Mouse (Mus musculus) c-Kit-negative CD71-positive TER-119-positive erythroid progenitor cells, embryonic 14.5 days (primary cell): ENCODE data around the gene Phka1.
"Not testable (repeated sequence)": the region's sequence is repeated elsewhere in the genome, so short reads cannot be mapped to it uniquely, and the experiment has no call there.

Experiments used
- DNase-seq: peaks from one replicate; pipeline ENCODE4 v3.0.0-alpha.2; 2013; ENCODE audit warnings: low read depth, low spot score

The Phka1 gene

DNA sequence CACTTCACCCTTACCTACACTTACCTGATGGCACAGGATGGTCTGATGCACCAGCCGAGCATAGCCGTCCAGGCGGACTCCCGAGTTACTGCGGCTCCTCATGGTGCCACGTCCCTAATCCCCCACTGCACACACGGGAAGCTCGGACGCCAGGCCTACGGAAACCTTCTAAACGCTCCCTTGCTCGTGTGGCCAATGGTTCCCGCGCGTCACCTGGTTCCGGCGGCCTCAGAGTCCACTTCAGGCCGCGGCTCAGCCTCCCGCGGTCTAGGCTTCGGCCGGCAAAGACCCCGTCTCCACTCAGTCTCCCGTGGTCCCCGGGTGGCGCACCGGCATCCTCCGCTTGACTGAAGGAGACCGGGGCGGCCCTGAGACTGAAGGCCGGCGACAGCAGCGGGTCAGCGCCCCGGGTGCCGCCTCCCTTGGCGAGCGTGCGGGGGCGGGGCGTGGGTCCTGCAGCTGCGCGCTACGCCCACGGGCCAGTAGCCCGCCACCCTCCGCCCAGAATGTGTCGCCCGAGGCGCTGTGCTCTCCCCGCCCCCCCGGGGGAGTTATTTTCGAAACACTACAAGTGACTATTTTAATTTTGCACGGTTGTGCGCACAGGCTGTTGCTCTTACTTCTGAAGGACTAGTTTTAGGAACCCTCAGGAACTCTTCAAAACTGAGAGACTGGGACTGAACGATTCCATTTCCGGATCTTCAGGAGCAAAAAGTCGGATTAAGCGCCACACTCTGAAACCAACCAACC lies at the start of gene Phka1:
Gene Phka1, minus strand, starts transcription at position 424 of the 750 bp plus-strand sequence.
- DNase-seq: no peak

DNA sequence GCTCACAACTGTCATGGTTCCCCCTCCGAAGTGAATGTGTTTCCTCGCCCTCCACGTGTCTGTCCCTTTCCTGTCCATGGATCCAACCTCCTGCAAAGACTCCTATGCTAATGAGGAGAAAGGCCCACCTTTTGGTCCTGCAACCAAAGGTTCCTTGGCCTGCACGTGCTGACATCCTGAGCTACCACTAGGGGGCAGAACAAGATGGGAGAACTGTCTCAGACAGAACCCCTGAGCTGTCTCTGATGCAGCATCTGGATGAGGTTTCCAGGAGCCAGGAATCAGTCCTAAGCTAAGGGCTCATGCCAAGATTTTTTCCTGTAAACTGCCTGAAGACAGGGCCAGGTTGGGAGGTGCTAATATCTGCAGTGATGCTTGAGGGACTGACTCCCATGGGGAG lies 45.2 kb upstream of the Phka1 start:
- DNase-seq: not testable (repeated sequence)

DNA sequence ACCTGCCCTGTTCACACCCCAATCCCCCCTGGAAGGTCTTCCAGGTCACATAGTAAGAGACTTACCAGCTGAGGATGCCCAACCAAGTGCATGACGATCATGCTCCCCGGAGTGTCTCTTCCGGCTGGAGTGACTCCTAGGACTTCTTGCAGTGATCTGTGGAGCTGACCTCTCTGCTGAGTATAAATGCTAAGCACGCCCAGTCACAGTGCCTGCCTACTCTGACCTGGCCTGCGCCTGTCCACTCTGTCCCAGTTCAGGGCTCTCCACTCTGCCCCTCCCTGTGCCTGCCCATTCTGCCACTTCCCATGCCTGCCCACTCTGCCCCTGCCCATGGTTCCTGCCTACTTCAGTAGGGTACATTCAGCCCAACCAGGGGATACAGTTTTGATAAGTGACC lies 42.8 kb upstream of the Phka1 start, which contains the start of gene Gm3880:
Gene Gm3880, minus strand, starts transcription at position 101 of the 400 bp plus-strand sequence.
- DNase-seq: not testable (repeated sequence)

DNA sequence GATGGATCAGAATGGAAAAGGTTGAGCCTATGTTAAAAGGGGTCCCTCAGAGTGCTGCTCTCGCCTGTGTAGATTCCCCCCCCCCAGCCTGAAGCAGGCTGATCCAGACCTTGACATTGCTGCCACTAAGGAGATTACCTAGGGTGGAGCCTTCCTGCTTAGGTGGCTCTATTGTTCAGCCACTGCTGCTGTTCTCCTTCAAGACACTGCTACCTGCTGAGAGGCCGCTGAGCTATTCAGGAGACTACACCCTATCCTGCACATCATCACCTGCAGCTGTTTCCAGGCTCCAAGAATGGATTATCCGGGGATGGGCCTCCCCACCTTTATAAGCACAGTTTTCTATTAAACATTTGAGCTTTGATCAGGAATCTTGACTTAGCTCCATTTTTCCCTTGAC lies 40.7 kb upstream of the Phka1 start:
- DNase-seq: not testable (repeated sequence)

DNA sequence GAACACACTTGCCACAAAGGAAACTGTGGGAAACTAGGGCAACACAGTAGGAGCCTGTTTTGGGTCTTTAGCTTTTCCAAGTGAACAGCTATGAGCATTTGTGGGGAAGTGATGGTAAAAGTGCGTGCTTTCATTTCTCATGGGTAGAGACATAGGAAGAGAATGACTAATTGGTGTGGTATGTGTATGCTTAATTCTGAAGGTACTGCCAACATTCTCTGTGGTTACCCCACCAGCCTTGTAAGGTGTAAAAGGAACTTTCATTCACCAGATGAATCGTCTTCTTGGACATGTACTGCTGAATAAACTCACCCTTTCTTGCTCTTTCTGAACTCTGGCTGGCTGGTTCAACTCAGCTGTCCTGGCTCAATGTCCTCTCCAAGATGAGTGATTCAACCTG lies 22.6 kb upstream of the Phka1 start:
- DNase-seq: no peak

DNA sequence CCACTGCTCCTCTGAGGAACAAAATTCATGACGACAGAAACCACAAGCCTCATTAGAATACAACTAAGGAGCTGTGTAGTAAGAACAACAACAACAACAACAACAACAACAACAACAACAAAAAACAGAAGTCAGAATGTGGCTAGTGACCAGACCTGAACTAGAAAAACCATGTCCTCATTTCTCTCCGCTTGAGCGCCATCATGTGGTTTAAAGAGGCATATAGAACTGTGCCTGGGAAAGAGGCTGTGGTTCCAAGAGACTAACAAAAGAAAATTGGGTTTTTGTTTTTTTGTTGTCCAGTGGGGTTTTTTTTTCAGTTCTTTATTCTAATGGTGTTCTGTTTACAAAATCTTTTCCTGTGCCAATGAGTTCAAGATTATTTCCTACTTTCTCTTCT lies 16.7 kb upstream of the Phka1 start:
- DNase-seq: no peak

DNA sequence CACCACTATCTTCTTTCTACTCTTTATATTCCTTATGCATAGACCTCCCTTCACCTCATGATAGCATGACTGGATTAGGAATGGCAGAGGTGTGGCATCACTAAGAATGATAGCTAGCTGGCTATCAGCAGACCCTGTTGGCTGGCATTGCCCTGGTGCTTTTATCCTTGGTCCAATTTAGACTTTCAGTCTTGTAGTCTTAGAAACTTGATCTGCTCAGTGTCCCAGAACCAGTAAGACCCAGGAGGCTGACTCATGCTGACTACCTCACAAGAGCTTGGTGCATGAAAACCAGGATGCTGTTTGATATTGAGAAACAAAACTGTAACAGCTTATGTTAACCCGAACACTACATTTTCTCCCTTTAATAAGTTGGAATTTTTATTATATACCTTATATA lies 1.6 kb upstream of the Phka1 start:
- DNase-seq: no peak

DNA sequence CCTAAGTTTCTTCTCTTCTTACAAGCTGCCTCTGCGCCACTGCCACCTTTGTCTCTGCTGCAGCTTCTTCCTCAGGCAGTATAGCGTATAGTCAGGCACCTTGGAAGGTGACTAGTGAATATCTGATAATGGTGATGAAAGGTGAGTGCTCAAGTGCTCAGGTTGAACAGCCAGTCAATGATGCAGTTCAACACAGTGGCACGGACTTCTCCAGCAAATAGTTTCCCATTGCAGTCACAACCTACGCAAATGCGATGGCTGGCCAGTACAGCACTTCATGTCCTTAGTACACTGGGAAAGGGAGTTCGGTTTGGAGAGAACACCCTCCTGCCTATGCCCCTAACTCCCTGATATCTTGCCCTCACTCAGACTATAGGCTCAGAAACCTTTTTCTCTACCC lies 1.1 kb upstream of the Phka1 start:
- DNase-seq: no peak

DNA sequence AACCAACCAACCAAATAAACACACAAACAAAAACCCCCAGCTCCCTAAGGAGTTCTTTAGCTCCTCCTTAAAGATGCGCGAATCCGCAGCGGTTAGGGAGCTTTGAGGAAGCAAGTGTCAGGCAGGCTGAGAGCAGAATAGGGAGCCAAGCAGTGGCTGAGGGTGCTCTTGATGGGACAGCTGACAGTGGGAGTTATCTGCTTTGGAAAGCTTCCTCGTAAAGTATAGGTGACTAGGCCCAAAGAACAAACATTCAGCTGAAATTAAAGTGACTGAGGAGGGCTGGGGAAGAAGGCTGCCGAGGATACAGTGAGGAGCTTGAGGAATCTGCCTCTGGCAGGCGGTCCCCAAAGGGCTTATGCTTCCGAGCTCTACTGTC lies 516 bp upstream of the Phka1 start:
- no peak for DNase-seq

DNA sequence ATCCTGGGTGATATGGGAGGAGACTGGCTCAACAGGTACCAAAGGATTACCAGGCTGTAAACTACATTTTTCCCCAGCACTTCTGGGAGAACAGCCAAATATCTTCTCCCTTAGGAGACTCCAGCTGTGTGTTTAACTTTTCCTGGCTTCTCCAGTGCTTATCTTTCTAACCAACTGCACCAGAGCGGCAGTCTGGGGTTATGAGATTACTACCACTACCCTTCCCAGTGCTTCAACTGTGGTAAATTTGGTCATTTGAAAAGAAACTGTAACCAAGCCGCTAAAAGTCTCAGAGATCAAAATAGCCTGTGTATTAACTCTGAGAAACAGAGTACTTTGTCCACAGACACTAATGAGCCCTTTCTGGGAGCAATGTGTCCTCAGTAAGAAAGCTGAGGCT lies 42.8 kb downstream of the Phka1 start:
- DNase-seq: no peak

DNA sequence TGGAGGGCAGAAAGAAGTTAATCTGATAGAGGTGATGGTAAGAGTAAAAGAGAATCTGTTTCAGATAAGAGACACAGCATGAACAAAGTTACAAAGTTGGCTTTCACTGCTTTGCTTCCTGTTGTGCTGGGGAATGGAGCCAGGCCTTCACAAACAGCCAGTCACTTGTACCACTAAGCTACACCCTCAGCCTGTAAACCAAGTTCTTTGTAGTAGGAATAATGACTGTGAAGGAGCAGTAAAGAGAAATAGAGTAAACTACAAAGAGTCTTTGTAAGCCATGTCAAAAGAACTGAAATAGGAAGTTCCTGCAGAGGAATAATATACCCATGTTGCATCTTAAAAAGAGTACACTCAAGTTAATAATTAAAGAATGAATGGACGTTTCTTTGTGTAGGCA lies 55.5 kb downstream of the Phka1 start:
- no peak for DNase-seq

DNA sequence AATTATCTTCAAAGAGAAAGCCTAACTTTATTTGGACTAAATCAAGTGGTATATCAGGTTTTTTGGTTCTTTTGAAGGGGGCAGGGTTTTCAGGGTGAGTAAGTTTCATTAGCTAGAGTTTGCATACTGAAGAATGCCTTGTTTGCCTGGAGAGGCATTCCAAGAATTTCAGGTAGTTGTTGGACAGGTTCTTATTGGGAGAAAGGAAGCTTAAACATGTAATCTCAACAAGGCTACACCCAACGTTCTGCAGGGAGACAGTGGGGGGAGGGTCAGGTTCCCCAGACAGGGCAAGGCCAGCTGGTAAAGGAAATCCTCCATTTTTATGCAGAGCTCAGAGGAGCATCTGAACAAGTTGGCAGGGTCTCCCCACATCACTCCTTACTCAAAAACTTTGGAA lies 72.9 kb downstream of the Phka1 start:
- DNase-seq: no peak

DNA sequence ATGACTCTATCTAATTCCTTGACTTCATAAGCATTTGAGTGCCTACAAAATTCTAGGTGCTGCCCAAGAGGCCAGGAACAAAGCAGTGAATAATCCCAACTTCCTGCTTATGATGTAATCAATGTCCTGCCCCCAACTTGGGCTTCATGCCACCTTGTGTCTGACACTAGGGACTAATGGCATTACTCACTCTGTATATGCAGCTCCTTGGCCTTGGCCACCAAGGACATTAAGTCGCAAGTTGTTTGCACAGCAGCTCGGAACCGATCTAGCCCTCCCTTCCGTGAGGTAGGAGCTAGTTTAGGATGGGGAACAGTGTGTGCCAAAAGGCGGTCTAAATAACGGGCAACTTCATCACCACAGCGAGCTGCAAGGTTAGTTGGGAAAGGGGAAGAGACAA lies 87.1 kb downstream of the Phka1 start:
- no peak for DNase-seq

DNA sequence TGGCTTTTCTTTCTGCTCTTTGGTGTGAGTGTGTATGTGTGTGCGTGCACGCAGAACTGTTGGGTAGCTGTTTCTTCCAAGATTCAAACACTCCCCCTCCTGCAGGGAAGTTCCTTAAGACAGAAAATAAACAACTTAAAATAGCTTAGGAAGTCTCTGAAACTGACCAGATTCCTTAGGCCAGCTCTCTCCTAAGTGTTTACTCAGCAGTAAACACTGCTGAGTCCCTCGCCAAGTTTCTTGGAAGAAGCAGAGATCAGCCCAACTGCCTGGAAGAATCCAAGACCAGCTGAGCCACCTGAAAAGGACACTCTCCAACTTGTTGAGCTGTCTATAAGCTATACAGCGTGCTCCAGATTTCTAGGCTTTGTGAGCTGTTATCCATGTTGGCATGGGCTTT lies 134.8 kb downstream of the Phka1 start:
- no peak for DNase-seq

DNA sequence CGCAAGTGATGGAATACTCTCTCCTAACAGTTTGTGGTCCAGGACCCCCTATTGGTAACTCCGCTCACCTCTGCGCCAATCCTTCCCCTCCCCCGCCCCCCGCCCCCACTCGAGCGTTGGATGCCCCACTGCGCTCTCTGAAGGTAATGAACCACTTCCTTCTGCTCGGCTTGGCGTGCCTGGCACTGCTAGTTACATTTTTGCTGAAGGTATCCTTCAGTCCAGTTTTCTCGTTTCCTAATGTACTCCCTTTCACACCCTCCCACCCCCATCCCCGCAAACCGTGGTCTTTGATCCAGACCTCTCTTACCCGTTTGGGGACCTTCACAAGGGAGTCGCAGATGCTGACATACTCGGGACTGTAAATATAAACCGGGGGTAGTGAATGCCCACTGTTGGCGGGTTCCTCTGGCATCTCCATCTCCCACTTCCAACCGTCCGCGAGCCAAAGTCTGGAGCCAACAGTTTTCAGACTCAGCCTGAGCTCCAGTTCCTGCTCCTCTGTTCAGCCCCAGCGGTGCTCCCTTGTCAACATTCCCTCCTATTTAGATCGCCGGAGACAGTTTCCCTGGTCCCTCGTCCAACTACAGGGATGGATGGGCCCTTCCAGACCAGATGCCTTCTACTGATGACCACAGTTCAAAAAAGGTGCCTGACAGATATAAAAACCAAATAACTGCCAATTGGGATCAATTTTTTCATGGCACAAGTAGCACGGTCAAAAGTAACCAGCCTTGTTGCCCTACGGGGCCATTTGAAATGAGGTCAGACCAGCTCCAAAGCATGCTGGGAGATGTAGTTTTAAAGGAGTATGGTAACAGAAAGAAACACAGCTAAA lies 139.2 kb downstream of the Phka1 start, which contains the start of gene Hdac8:
Gene Hdac8, minus strand, starts transcription at position 716 of the 838 bp plus-strand sequence.
- DNase-seq: peak; percentile 29

DNA sequence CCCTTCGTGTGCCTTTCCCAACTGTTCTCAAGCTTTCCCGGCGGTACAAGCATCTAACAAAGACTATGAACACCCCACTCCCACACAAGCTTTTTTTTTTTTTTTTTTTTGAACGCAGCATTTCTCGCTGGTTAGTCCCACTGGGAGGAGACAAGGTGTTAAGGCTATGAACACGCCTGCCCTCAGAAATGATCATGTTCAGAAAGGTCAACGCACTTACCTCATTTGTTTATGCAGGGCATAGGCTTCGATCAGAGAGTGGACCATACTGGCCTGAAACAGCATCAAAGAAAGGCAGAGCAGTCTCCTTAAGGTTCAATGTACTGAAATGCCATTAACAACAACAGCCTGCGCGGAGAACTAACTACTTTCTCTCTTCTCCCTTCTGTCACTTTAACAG lies 139.9 kb downstream of the Phka1 start:
- no peak for DNase-seq

DNA sequence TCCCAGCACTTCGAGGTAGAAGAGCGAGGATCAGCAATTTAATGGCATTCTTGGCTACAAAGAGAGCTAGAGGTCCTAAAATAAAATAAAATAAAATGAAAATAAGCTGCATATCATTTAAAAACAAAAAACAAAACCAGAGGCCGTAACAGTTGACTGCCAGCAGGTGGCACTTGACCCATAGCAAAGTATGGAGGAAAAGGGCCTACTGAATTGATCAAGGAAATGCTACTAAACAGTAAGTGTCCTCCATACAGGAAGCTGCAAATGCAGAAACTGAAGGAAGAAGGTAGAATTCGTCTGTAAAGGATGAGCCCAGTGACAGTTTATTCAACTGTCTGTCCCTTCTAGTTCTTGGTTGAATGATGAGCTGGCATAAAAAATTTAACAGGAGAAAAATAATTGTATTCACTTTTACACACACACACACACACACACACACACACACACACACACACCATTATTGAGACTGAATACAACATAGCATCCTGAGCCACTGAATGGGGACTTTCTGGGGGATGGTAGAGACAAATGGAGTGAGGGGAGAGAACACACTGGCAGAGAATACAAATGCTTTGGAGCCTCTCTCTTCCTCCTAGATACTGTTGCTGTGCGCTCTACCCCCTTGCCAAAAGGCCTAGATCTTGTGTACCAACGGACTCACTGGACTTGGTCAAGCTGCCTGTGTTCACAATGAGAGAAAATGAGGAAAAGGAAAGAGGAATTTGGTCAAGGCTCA lies 149.9 kb downstream of the Phka1 start:
- no peak for DNase-seq

DNA sequence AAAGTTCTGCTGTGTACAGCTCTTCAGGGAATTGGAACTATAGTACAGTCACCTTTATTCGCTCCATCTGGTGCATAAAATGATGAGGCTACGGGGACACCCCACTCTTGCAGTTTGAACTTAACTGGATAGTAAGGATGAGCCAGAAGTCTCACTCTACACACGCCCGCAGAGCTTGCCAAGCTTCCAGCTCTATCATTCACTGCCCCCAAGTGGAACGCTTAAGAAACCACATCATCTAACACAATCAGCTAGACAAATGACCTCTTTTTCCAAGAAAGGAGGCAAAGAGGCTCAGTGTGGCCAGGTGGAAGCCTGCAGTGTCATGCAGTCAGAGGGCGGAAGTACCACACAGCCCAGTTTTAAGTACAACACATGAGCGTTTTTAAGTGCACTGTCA lies 158.5 kb downstream of the Phka1 start:
- no peak for DNase-seq

DNA sequence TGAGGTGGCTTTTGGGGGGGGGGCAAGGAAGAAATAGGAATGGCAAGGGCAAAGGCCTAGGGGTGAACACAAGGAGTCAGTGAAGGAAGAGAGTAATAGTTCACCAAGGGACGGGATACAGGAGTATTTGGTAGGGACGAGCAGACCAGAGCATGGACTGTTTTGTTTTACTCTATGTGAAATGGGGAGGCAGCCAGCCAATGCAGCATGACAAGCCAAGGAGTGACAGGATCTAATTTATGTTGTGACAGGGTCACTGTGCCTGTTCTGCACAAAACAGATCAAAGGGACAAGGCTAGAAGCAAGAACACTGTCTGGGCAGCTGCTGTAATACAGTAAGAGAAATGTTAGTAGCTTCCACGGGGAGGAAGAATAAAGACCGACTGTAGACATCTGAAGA lies 164.4 kb downstream of the Phka1 start:
- DNase-seq: no peak

DNA sequence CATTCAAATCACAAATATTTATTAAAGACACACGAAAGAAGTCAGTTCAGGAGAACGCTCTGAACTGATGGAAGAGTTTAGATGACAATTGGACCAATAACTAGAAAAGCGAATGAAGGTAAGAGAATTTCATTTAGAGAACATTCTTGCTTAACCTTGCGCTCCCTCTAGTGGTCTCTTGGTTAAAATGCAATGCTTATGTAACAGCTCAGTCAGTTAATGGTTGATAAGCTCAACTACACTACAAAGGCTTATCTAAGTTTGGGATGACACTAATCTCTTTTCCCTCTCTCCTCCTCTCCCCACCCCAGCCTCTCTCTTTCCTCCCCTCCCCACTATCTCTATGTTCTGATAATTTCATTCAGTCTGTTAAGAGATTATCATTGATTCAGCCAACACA lies 165.1 kb downstream of the Phka1 start:
- peak; percentile 21 for DNase-seq

DNA sequence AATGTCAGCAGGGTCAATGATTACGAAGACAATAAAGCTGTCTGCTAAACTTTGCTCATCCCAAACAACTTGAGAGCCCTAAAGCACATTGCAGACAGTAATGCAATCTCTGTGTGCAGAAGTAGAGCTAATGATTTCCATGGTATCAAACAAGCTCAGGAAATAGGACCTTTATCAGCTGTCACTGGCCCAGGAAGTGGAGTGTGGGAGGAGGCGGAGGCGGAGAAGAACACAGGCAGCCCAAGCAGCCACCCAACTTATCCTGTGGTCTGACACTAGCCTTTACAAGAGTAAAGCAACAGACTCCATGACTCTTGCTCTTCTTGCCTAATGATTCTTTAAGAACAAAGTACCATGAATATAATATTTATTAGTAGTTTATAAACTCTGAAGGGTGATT lies 165.6 kb downstream of the Phka1 start:
- DNase-seq: no peak

DNA sequence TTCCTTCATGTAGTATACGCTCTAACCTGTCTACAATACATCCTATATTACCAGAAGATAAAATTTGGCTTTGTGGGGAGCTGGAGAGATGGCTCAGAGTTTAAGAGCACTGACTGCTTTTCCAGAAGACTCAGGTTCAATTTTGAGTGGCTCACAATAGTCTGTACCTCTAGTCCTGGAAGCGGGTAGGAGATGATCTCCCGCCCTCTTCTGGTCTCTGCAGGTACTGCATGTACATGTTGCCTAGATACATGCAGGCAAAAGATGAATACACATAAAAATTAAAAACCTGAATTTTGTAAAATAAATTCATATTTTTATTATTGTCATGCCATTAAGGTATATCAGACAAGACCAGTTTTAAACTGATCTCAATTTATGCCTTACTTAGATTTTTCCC lies 167.3 kb downstream of the Phka1 start:
- peak; percentile 32 for DNase-seq
